Comparison of ENCODE assay signal across 18 mouse cellular contexts in the genomic region with DNA sequence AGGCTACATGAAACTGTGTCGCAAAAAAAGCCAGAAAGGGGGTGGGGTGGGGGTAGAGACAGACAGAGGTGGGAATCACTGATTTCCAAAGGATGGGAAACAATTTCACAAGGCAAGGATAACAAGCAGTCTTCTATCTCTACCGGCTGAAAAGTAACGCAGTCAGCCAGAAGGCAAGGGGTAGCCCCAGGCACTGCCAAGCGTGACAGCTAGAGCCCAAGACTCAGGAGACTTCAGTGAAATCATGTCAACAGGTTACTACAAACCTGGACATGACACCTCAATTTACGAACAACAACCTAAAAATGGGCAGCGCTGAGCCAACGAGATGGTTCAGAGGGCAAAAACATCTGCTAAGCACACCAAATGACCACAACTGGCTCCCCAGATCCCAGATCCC.
"Had no signal": no experiment of that assay in that cellular context is flagged by ENCODE, and none has a peak within 500 bp of the region (broad histone marks: within the 10 kb centered on the region; RNA-seq: fewer than 3 reads in every experiment).

No protein-coding gene starts in this region.

- H3K9ac ChIP-seq: limb, embryonic 13.5 days; liver, embryonic 12.5 days; liver, embryonic 15.5 days; lung, embryonic 15.5 days; midbrain, embryonic 15.5 days; neural tube, embryonic 12.5 days had no signal

- H3K27me3 ChIP-seq: limb, embryonic 13.5 days; liver, embryonic 12.5 days; liver, embryonic 15.5 days; lung, embryonic 15.5 days; midbrain, embryonic 15.5 days; neural tube, embryonic 12.5 days had no signal

- H3K4me1 ChIP-seq: liver, embryonic 12.5 days had no signal

- H3K9me3 ChIP-seq: limb, embryonic 10.5 days; limb, embryonic 13.5 days; liver, embryonic 12.5 days; liver, embryonic 15.5 days; lung, embryonic 15.5 days; midbrain, embryonic 15.5 days; neural tube, embryonic 12.5 days had no signal

- H3K4me3 ChIP-seq: limb, embryonic 10.5 days; limb, embryonic 13.5 days; liver, embryonic 12.5 days; liver, embryonic 15.5 days; lung, embryonic 15.5 days; midbrain, embryonic 15.5 days; neural tube, embryonic 12.5 days had no signal

- H3K36me3 ChIP-seq: liver, embryonic 12.5 days; liver, embryonic 15.5 days; lung, embryonic 15.5 days; midbrain, embryonic 15.5 days had no signal

- H3K27ac ChIP-seq: limb, embryonic 10.5 days; limb, embryonic 13.5 days; liver, embryonic 12.5 days; liver, embryonic 15.5 days; lung, embryonic 15.5 days; neural tube, embryonic 12.5 days had no signal

- H3K4me2 ChIP-seq: limb, embryonic 13.5 days; liver, embryonic 12.5 days; liver, embryonic 15.5 days; lung, embryonic 15.5 days; midbrain, embryonic 15.5 days; neural tube, embryonic 12.5 days had no signal

- ATAC-seq: liver, embryonic 12.5 days had no signal

- DNase-seq: kidney, adult 18-20 months; kidney, adult 9 months; kidney, postnatal 14 days; kidney, postnatal 4 days; liver; lung, adult 18-20 months; lung, postnatal 10 days; lung, postnatal 36 days; thymus, adult 2 months; thymus, postnatal 14 days; thymus, postnatal 4 days had no signal
